ENCODE assay signal across 1 mouse cellular context in the genomic region with DNA sequence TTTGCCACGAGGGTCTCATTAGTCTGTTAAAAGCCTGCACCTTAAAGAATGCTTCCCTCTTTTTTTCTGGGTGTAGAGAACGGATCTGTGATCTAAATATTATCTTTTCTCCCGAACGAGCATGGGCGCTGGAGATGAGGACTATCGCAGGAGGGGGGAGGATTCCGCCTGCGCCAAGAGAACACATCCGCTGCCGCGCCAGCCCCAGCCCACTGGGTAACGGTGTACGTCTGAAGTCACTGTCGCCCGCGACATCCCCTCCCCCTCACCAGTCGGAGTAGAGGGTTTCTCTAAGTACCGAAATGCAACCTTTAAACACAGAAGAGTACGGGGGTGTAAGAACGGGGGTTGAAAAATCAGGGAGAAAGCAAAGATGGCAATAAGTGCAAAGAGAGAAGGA.
TF ChIP-seq lines count a peak whose summit lies in the region.

No protein-coding gene starts in this region.

TF ChIP-seq in CH12.LX, 34 proteins besides CTCF, POLR2A, EP300 and RAD21 (continued from another document):
- TF ChIP-seq BHLHE40 (IDR thresholded peaks at IDR 0.05; ENCODE audit: low read depth, low read length) (no peak), MXI1 (IDR thresholded peaks at IDR 0.05; ENCODE audit: low read depth, low read length) (no peak; the same call in 1 of the 2 replicates), MAZ (IDR thresholded peaks at IDR 0.05; ENCODE audit: low read depth, low read length) (no peak), ZKSCAN1 (IDR thresholded peaks at IDR 0.05; ENCODE audit: borderline replicate concordance, low read depth, low read length) (no peak), SMC3 (IDR thresholded peaks at IDR 0.05; ENCODE audit: low read depth, low read length) (no peak), POLR2AphosphoS2 (IDR thresholded peaks at IDR 0.05; ENCODE audit: low read depth, low read length) (no peak), UBTF (IDR thresholded peaks at IDR 0.05; ENCODE audit: low read depth, low read length) (no peak), ZMIZ1 (IDR thresholded peaks at IDR 0.05; ENCODE audit: low read depth, low read length) (no peak), NELFE (IDR thresholded peaks at IDR 0.05; ENCODE audit: low read depth, low read length) (no peak), JUND (conservative IDR thresholded peaks at IDR 0.05; ENCODE audit: low read depth, low read length) (no peak), TCF12 (IDR thresholded peaks at IDR 0.05; ENCODE audit: low read depth, low read length) (no peak)
